Mouse (Mus musculus) spleen, adult 2 months (tissue): ENCODE results near the gene Fam160a2. TPM values are rescaled to one million over a fixed set of nuclear protein-coding genes. Genes with fewer than 3 reads are reported as not detected.
"Not testable (repeated sequence)": the region's sequence is repeated elsewhere in the genome, so short reads cannot be mapped to it uniquely, and the experiment has no call there.

ENCODE experiments used
- DNase-seq, 2 experiments: peaks; one replicate each; pipeline versions ENCODE4 v3.0.0 to v3.0.0-alpha.2; 2012 to 2021; ENCODE audit warnings: low spot score in 2 of 2, low read depth in 1 of 2
- H3K27ac ChIP-seq: fragments of 200-500 bp; 2 replicates; pipeline ENCODE4 v1.5.1; 2012; ENCODE audit warnings: low read length, inconsistent platforms; ENCODE audit not compliant: insufficient read depth
- H3K27me3 ChIP-seq: fragments of 200-500 bp; 2 replicates; pipeline ENCODE4 v1.6.1; 2012; ENCODE audit warnings: mild to moderate bottlenecking, moderate library complexity, low read length, inconsistent platforms; ENCODE audit not compliant: control insufficient read depth, insufficient read depth
- H3K36me3 ChIP-seq: fragments of 200-500 bp; 2 replicates; pipeline ENCODE4 v1.6.1; 2012; ENCODE audit warnings: mild to moderate bottlenecking, low read length, inconsistent platforms; ENCODE audit not compliant: control insufficient read depth, insufficient read depth
- H3K4me1 ChIP-seq: fragments of 200-500 bp; 2 replicates; pipeline ENCODE4 v1.6.1; 2011; ENCODE audit warnings: inconsistent platforms; ENCODE audit not compliant: control insufficient read depth, insufficient read depth, insufficient read length
- H3K4me3 ChIP-seq: fragments of 200-500 bp; 2 replicates; pipeline ENCODE4 v1.5.1; 2011; ENCODE audit warnings: mild to moderate bottlenecking, inconsistent platforms; ENCODE audit not compliant: insufficient read depth, insufficient read length; ENCODE audit errors: extremely low read depth
- CTCF ChIP-seq: fragments of 200-500 bp; IDR thresholded peaks from 2 replicates; pipeline ENCODE4 v1.5.1; 2011; ENCODE audit warnings: mild to moderate bottlenecking, inconsistent platforms; ENCODE audit not compliant: insufficient read depth, insufficient read length, insufficient replicate concordance; ENCODE audit errors: extremely low read depth
- POLR2A ChIP-seq: fragments of 200-500 bp; IDR thresholded peaks from 2 replicates; pipeline ENCODE4 v1.6.1; 2011; ENCODE audit warnings: low read depth, low read length, inconsistent platforms
- WGBS: fragments of 180-500 bp; shearing (Covaris S2); methylation state at CpG from one replicate; pipeline ENCODE4 v1.1.7; 2018; 5-methylcytosine and 5-hydroxymethylcytosine counted together
- polyA plus RNA-seq: library from polyadenylated mRNA; depleted of rRNA; stranded (reverse); fragments of >200 nt; gene quantifications from 2 replicates; pipeline ENCODE4 v1.2.3, GENCODE M21; 2012

The Fam160a2 gene
- polyA plus RNA-seq, 1 experiment, result 36.2 TPM

- TF ChIP-seq POLR2A, result no peak
- TF ChIP-seq CTCF, result no peak
- Histone ChIP-seq H3K4me1 (no peaks in the 10 kb centered on the region; the same call in 1 of the 2 replicates), H3K4me3 (no peak overlapping the region), H3K36me3 (peaks cover 1% of the 10 kb centered on the region; the same call in 1 of the 2 replicates), H3K27me3 (no peaks in the 10 kb centered on the region), H3K27ac (no peak overlapping the region)
- WGBS, result 6% methylated on average over 1 of the region's 1 CpGs
- no peak for DNase-seq
Measured at GRCm38 (mm10) chr7:105372912-105373311, 26.9 kb downstream of the Fam160a2 start.

GRCm38 (mm10) chr7:105368521-105368920, 31.3 kb downstream of the Fam160a2 start:
- no peaks in the 10 kb centered on the region for H3K36me3 ChIP-seq
- DNase-seq, result no peak
- H3K27ac ChIP-seq, result no peak overlapping the region
- WGBS, result 91% methylated on average over 4 of the region's 4 CpGs
- no peak overlapping the region for H3K4me3 ChIP-seq
- no peaks in the 10 kb centered on the region for H3K27me3 ChIP-seq
- TF ChIP-seq CTCF (no peak), POLR2A (no peak)
- H3K4me1 ChIP-seq, result no peaks in the 10 kb centered on the region; the same call in 1 of the 2 replicates

- TF ChIP-seq CTCF, result no peak
- TF ChIP-seq POLR2A, result no peak
- H3K4me1 ChIP-seq, result no peaks in the 10 kb centered on the region; the same call in 1 of the 2 replicates
- H3K4me3 ChIP-seq, result no peak within 1 kb of the TSS
- DNase-seq, result no peak
- no peak within 1 kb of the TSS for H3K27ac ChIP-seq
- H3K27me3 ChIP-seq, result no peaks in the 10 kb centered on the region
- no peaks in the 10 kb centered on the region for H3K36me3 ChIP-seq
- WGBS, result 95% methylated on average over 1 of the region's 1 CpGs
Measured at GRCm38 (mm10) chr7:105367930-105368329, 31.9 kb downstream of the Fam160a2 start, which contains the start of gene Olfr692. Olfr692 (plus strand) TSS chr7:105368230.

- Histone ChIP-seq H3K27ac (no peak overlapping the region), H3K27me3 (no peaks in the 10 kb centered on the region), H3K4me3 (no peak overlapping the region), H3K4me1 (no peaks in the 10 kb centered on the region; the same call in 1 of the 2 replicates), H3K36me3 (no peaks in the 10 kb centered on the region)
- TF ChIP-seq POLR2A (no peak), CTCF (no peak)
- WGBS, result 86% methylated on average over 5 of the region's 5 CpGs
- DNase-seq, result no peak
Measured at GRCm38 (mm10) chr7:105367268-105367667, 32.6 kb downstream of the Fam160a2 start.

GRCm38 (mm10) chr7:105361713-105362112, 38.1 kb downstream of the Fam160a2 start:
- H3K27ac ChIP-seq, result no peak overlapping the region
- WGBS, result 82% methylated on average over 2 of the region's 2 CpGs
- H3K27me3 ChIP-seq, result no peaks in the 10 kb centered on the region
- TF ChIP-seq CTCF (no peak), POLR2A (no peak)
- H3K4me1 ChIP-seq, result no peaks in the 10 kb centered on the region
- no peaks in the 10 kb centered on the region for H3K36me3 ChIP-seq
- no peak for DNase-seq
- H3K4me3 ChIP-seq, result no peak overlapping the region

- DNase-seq, H3K4me1 ChIP-seq, H3K36me3 ChIP-seq, H3K27me3 ChIP-seq, H3K4me3 ChIP-seq, H3K27ac ChIP-seq: not testable (repeated sequence)
- 96% methylated on average over 1 of the region's 2 CpGs for WGBS
Measured at GRCm38 (mm10) chr7:105356487-105356886, 43.4 kb downstream of the Fam160a2 start.

- not testable (repeated sequence) for H3K36me3 ChIP-seq, H3K4me1 ChIP-seq, H3K27me3 ChIP-seq, H3K4me3 ChIP-seq, DNase-seq, H3K27ac ChIP-seq
- no CpG with 5 or more reads among the region's 5 CpGs for WGBS
Measured at GRCm38 (mm10) chr7:105356064-105356463, 43.8 kb downstream of the Fam160a2 start.
